Mouse (Mus musculus) heart, embryonic 11.5 days (tissue): ENCODE results near the gene Rpl9. TPM values are rescaled to one million over a fixed set of nuclear protein-coding genes. Genes with fewer than 3 reads are reported as not detected.

ENCODE experiments used
- ATAC-seq: fragments of 200-750 bp; cut with Nextera tagmentation; replicated peaks from 2 replicates; pipeline ENCODE4 v1.8.0; 2017; ENCODE audit warnings: moderate library complexity; ENCODE audit not compliant: insufficient number of reproducible peaks, low FRiP score, low TSS enrichment
- H3K27ac ChIP-seq: fragments of 300-500 bp; sonication (generic); 2 replicates; pipeline ENCODE4 v1.5.1; 2014; ENCODE audit warnings: mild to moderate bottlenecking, low read depth, low read length
- H3K27me3 ChIP-seq: fragments of 300-500 bp; sonication (generic); 2 replicates; pipeline ENCODE4 v1.6.1; 2014; ENCODE audit warnings: mild to moderate bottlenecking, low read length, mixed read lengths; ENCODE audit not compliant: control insufficient read depth, insufficient read depth
- H3K36me3 ChIP-seq: fragments of 300-500 bp; sonication (generic); 2 replicates; pipeline ENCODE4 v1.6.1; 2014; ENCODE audit warnings: mild to moderate bottlenecking, low read length, moderate library complexity, mixed read lengths; ENCODE audit not compliant: control insufficient read depth, insufficient read depth
- H3K4me1 ChIP-seq: fragments of 300-500 bp; sonication (generic); 2 replicates; pipeline ENCODE4 v1.6.1; 2014; ENCODE audit warnings: low read length; ENCODE audit not compliant: control insufficient read depth, insufficient read depth
- H3K4me2 ChIP-seq: fragments of 300-500 bp; sonication (generic); 2 replicates; pipeline ENCODE4 v1.6.1; 2014; ENCODE audit warnings: mild to moderate bottlenecking, moderate library complexity
- H3K4me3 ChIP-seq: fragments of 300-500 bp; sonication (generic); 2 replicates; pipeline ENCODE4 v1.5.1; 2014; ENCODE audit warnings: low read depth, low read length
- H3K9ac ChIP-seq: fragments of 300-500 bp; sonication (generic); 2 replicates; pipeline ENCODE4 v1.6.1; 2014; ENCODE audit warnings: mild to moderate bottlenecking, low read depth, low read length, moderate library complexity
- H3K9me3 ChIP-seq: fragments of 300-500 bp; sonication (generic); replicated peaks from 2 replicates; pipeline ENCODE4 v1.6.1; 2016; ENCODE audit warnings: low read length; ENCODE audit not compliant: control insufficient read depth
- WGBS: fragments of 180-500 bp; shearing (Covaris S2); extraction: QIAGEN DNeasy Blood & Tissue Kit; methylation state at CpG from one replicate; pipeline ENCODE4 v1.1.7; 2014; ENCODE audit not compliant: insufficient replicate concordance; 5-methylcytosine and 5-hydroxymethylcytosine counted together
- polyA plus RNA-seq: library from polyadenylated mRNA; unstranded; fragments of >200 nt; fragmentation: Nextera tagmentation; extraction: Ambion mirVana; gene quantifications from 2 replicates; pipeline ENCODE4 v1.2.1, GENCODE M21; 2014

The Rpl9 gene
- polyA plus RNA-seq, 1 experiment from 2014 or later = 708 TPM

DNA sequence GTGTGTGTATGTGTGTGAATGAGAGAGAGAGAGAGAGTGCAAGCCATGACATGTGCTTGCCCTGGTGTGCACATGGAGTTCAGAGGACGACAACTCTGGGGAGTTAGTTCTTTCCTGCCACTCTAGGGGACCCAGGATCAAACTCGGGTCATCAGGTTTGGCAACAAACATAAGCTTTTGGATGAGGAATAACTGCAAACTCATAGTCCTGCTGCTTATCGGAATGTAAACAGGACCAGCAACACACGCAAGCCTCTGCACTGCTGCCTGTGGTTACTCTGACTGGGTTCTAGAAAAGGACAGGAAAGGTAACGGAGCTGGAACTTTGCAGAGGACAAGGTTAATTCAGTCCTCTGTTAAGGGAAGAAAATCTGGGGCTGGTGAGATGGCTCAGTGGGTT, 34.0 kb upstream of the Rpl9 start:
- no peaks in the 10 kb centered on the region for H3K27me3 ChIP-seq
- H3K4me3 ChIP-seq = no peak overlapping the region
- 78% methylated on average over 5 of the region's 5 CpGs for WGBS
- no peaks in the 10 kb centered on the region for H3K4me1 ChIP-seq
- H3K27ac ChIP-seq = no peak overlapping the region
- no peaks in the 10 kb centered on the region for H3K9me3 ChIP-seq
- no peak for ATAC-seq
- no peak overlapping the region for H3K9ac ChIP-seq
- peaks cover 29% of the 10 kb centered on the region for H3K36me3 ChIP-seq
- no peak overlapping the region for H3K4me2 ChIP-seq

DNA sequence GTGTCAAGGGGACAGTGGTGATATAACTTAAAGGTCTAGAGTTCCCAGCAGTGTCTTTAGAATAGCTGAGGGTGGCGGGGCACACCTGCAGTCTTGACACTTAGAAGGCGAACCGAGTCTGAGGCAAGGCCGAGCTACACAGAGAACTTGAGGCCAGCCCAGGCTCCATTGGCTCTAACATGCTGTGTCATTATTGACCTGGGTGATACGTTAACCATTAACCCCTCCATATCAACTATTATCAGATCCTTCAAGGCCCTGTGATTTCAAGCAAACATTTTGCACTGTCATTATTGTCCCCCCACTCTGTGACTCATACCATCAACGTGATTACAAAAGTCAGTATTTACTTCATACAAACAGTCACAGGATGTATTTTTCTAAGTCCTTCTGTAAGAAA, 33.0 kb upstream of the Rpl9 start:
- H3K4me3 ChIP-seq = no peak overlapping the region
- no peak overlapping the region for H3K9ac ChIP-seq
- no peak overlapping the region for H3K27ac ChIP-seq
- H3K9me3 ChIP-seq = no peaks in the 10 kb centered on the region
- no peak overlapping the region for H3K4me2 ChIP-seq
- no peaks in the 10 kb centered on the region for H3K27me3 ChIP-seq
- H3K36me3 ChIP-seq = peaks cover 29% of the 10 kb centered on the region
- whole genome bisulfite sequencing = 79% methylated on average over 6 of the region's 6 CpGs
- ATAC-seq = no peak
- no peaks in the 10 kb centered on the region for H3K4me1 ChIP-seq

DNA sequence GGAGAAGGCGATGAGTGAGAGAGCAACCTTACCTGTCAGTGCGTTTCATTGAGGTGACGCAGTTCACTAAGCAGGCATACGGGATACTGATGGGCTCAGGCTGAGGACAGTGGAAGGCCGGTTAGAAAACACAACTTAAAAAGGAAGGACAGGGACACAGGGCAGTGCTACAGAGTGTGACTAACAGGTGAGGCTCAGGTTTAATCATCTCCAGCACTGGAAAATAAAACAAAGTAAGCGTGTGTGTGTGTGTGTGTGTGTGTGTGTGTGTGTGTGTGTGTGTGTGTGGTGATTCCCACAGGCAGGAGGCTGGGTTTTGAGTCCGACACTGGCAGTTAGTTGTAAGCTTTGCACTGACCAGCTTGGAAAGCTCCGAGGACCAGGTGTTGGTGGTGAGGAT, 31.6 kb upstream of the Rpl9 start:
- H3K36me3 ChIP-seq = peaks cover 32% of the 10 kb centered on the region
- H3K4me2 ChIP-seq = no peak overlapping the region
- no peaks in the 10 kb centered on the region for H3K27me3 ChIP-seq
- WGBS = 87% methylated on average over 8 of the region's 8 CpGs
- peaks cover 2% of the 10 kb centered on the region; the same call in 1 of the 2 replicates for H3K4me1 ChIP-seq
- H3K27ac ChIP-seq = no peak overlapping the region
- H3K9me3 ChIP-seq = no peaks in the 10 kb centered on the region
- H3K9ac ChIP-seq = no peak overlapping the region
- H3K4me3 ChIP-seq = no peak overlapping the region
- ATAC-seq = no peak

DNA sequence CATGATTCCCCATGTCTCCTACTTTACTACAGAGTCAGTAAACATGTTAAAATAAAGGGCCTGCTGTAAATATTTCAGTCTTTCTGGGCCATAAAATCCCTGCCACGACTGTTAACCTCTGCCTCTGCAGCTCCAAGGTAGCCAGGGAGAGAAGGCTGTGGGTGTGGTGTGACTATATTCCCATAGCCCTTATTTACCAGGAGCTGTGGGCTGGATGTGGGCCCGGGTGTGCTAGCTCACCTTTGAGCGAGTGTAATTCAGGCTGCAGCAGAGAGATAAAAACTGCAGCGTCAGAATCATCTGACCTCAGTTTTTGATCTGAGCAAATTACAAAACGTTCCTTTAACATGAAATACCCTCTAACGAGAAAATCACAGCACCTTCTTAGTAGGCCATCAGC, 29.6 kb upstream of the Rpl9 start:
- Histone ChIP-seq H3K27me3 (no peaks in the 10 kb centered on the region), H3K27ac (no peak overlapping the region), H3K4me1 (peaks cover 10% of the 10 kb centered on the region), H3K4me3 (no peak overlapping the region), H3K4me2 (no peak overlapping the region), H3K9ac (no peak overlapping the region), H3K36me3 (peaks cover 25% of the 10 kb centered on the region), H3K9me3 (no peaks in the 10 kb centered on the region)
- ATAC-seq = no peak
- WGBS = 74% methylated on average over 6 of the region's 6 CpGs

DNA sequence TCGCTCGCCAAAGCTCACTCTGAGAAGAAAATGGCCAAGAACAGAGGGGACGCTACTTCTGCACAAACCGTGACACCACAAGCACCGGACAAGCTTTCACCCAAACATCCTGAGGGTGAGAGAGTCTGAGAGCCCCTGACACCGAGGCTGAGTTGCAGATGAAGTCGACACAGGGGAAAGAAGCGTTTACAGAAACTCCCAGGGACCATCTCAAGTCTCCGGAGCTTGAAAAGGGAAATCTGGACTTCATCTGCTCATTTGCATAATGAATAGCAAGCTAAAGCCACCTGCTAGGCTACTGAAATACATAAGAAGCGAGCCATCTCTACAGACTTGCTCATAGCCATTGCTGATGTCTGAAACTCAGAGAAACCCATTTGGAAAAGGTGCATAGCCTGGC, 27.9 kb upstream of the Rpl9 start:
- Histone ChIP-seq H3K4me1 (peaks cover 23% of the 10 kb centered on the region), H3K4me3 (no peak overlapping the region), H3K27ac (no peak overlapping the region), H3K27me3 (no peaks in the 10 kb centered on the region), H3K9ac (no peak overlapping the region), H3K9me3 (no peaks in the 10 kb centered on the region), H3K4me2 (no peak overlapping the region), H3K36me3 (peaks cover 24% of the 10 kb centered on the region)
- WGBS = 82% methylated on average over 10 of the region's 10 CpGs
- ATAC-seq = no peak

DNA sequence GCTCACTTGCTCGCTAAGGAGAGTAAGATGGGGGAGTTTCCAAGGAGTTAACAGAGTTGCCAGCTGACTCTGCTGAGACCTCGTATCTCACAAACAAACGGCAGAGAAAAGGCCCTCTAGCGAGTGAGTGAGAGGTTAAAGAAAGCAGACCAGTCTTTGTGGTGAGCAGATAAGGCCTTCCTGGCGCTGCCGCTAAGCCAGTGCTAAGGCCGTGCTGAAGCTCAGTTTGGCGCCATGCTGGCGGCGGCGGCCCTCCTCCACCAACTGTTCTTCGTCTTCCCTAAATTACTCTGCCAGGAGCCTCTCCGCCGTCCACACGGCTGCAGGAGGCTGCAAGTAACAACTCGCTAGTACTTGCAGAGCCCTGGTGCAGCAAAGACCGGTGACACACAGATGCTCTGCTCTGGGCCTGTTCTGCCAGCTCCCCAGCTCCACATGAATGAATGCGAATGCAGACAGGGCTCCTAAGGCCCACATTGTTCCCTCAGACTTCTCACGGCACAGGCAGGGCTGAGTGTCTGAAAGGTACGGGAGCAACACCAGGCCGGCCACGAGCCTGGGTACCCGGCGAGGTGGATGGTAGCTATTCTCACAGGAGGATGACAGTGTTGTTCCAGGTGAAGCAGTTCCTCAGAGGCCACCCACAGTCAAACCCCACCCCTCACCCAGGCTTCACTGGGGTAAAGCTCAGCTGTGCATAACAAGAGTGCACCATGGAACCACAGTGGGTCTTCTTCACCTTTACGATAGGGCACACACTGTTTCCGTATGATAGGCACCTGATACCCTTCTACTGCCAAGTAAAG, 24.6 kb upstream of the Rpl9 start:
- ATAC-seq = peak; percentile 89
- Histone ChIP-seq H3K27me3 (no peaks in the 10 kb centered on the region), H3K4me2 (peak overlapping the region; percentile 56), H3K4me3 (peak overlapping the region; percentile 18), H3K4me1 (peaks cover 24% of the 10 kb centered on the region), H3K9me3 (no peaks in the 10 kb centered on the region), H3K27ac (peak overlapping the region; percentile 99), H3K36me3 (peaks cover 14% of the 10 kb centered on the region), H3K9ac (peak overlapping the region; percentile 72)
- 9% methylated on average over 26 of the region's 26 CpGs for WGBS

DNA sequence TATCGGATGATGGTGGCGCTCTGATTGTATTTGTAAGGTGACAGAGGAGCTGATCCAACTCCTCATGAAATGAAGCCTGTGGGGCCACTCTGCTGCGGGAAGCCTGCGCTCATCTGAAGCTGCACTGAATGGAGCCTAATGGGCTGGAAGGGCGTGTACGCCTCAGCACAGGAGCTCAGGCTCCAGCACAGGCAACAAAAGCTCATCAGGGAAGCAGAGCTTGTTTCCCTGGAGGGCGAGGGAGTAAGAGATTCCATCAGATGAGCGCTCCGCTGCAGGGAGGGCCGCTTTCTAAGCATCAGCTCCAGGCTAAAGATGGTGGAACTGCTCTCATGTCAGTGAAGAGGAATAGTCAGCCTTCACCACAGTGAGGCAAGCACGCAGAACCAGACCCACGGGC, 16.7 kb upstream of the Rpl9 start:
- Histone ChIP-seq H3K9me3 (no peaks in the 10 kb centered on the region), H3K4me2 (no peak overlapping the region), H3K4me1 (no peaks in the 10 kb centered on the region), H3K9ac (no peak overlapping the region), H3K4me3 (no peak overlapping the region), H3K27me3 (no peaks in the 10 kb centered on the region), H3K36me3 (peaks cover 15% of the 10 kb centered on the region), H3K27ac (0 out of 2 replicates have a peak overlapping the region, but pooled peaks have one; percentile 2)
- 60% methylated on average over 12 of the region's 12 CpGs for WGBS
- no peak for ATAC-seq

DNA sequence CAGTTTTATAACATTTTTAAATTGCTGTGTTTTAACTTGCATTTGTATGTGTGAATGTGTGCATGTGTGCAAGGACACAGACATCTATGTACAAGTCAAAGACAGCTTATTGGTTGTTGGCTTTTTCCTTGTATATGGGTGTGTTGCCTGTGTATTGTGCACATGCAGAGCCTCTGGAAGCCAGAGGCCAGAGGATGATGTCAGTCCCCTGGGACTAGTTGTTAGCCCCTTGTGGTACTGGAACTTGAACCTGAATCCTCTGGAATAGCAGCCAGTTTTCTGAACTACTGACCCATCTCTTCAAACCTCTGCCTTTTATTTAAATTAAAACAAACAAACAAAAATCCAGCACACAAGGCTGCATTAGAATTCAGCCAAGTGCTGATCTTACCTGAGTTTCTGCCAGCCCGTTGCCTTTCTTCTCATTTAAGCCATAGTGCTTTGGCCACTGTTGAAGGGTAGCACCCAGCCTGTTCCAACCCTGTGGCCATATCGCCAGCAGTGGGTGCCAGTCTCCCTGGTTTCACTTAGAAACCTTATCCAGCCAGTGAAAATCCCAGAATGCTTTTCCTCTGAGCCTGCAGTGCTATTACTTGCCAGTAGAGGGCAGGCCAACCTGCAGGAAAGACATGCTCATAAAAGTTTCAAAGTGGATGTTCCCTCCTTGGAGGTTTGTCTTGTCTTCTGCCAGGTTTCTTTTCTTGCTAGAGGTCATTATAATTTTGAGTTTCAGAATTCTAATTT, 10.2 kb upstream of the Rpl9 start:
- WGBS = 25% methylated on average over 2 of the region's 2 CpGs
- no peaks in the 10 kb centered on the region for H3K27me3 ChIP-seq
- ATAC-seq = no peak
- H3K9me3 ChIP-seq = no peaks in the 10 kb centered on the region
- H3K9ac ChIP-seq = no peak overlapping the region
- H3K36me3 ChIP-seq = peaks cover 11% of the 10 kb centered on the region
- H3K27ac ChIP-seq = no peak overlapping the region
- H3K4me1 ChIP-seq = no peaks in the 10 kb centered on the region
- H3K4me2 ChIP-seq = no peak overlapping the region
- no peak overlapping the region for H3K4me3 ChIP-seq
